Mouse (Mus musculus) brain, embryonic 14.5 days (tissue): ENCODE data around the gene Nr6a1.

Experiments used
- CTCF ChIP-seq: fragments of 200-500 bp; IDR thresholded peaks from 2 replicates; pipeline ENCODE4 v1.5.1; 2012; ENCODE audit warnings: inconsistent platforms, mild to moderate bottlenecking, moderate library complexity, borderline replicate concordance; ENCODE audit not compliant: insufficient read depth, insufficient read length; ENCODE audit errors: extremely low read depth
- POLR2A ChIP-seq: fragments of 200-500 bp; IDR thresholded peaks from 2 replicates; pipeline ENCODE4 v1.6.1; 2012; ENCODE audit warnings: mild to moderate bottlenecking, inconsistent platforms, borderline replicate concordance; ENCODE audit not compliant: poor library complexity, insufficient read depth, insufficient read length, severe bottlenecking; ENCODE audit errors: extremely low read depth

- no peak for TF ChIP-seq CTCF
- TF ChIP-seq POLR2A: no peak
Observed at GRCm38 (mm10) chr2:38725427-38725826, 202.1 kb downstream of the Nr6a1 start.
